Mouse (Mus musculus) CH12.LX (cell line): Measurements from ENCODE around the gene Thap7.

Experiments
- BHLHE40 ChIP-seq: IDR thresholded peaks from 2 replicates; pipeline ENCODE4 v1.6.1; 2011; ENCODE audit warnings: mild to moderate bottlenecking, low read depth, low read length, improper control_type of control experiment
- CTCF ChIP-seq, 2 experiments: IDR thresholded peaks in 1 of 2; conservative IDR thresholded peaks in 1 of 2; 2 replicates each; pipeline ENCODE4 v1.5.1; 2011 to 2012; ENCODE audit warnings: low read depth in 2 of 2, low read length in 2 of 2, improper control_type of control experiment in 1 of 2, inconsistent platforms in 1 of 2, mild to moderate bottlenecking in 1 of 2, moderate library complexity in 1 of 2
- E2F4 ChIP-seq: IDR thresholded peaks from 2 replicates; pipeline ENCODE4 v1.6.1; 2011; ENCODE audit warnings: low read depth, low read length, improper control_type of control experiment; ENCODE audit not compliant: insufficient replicate concordance
- JUND ChIP-seq: conservative IDR thresholded peaks from 2 replicates; pipeline ENCODE4 v1.6.1; 2011; ENCODE audit warnings: low read depth, low read length, improper control_type of control experiment
- KAT2A ChIP-seq: IDR thresholded peaks from 2 replicates; pipeline ENCODE4 v1.6.1; 2012; ENCODE audit warnings: low read length, improper control_type of control experiment, inconsistent platforms; ENCODE audit not compliant: insufficient replicate concordance
- MAX ChIP-seq: IDR thresholded peaks from 2 replicates; pipeline ENCODE4 v1.6.1; 2011; ENCODE audit warnings: low read length, improper control_type of control experiment
- MXI1 ChIP-seq: IDR thresholded peaks from 2 replicates; pipeline ENCODE4 v1.6.1; 2011; ENCODE audit warnings: mild to moderate bottlenecking, low read depth, low read length, improper control_type of control experiment
- POLR2A ChIP-seq: IDR thresholded peaks from 2 replicates; pipeline ENCODE4 v1.6.1; 2011; ENCODE audit warnings: low read depth, mild to moderate bottlenecking, improper control_type of control experiment, low read length
- RAD21 ChIP-seq: IDR thresholded peaks from 2 replicates; pipeline ENCODE4 v1.6.1; 2011; ENCODE audit warnings: low read depth, mild to moderate bottlenecking, low read length, improper control_type of control experiment, moderate library complexity
- RCOR1 ChIP-seq: conservative IDR thresholded peaks from 2 replicates; pipeline ENCODE4 v1.6.1; 2012; ENCODE audit warnings: low read depth, mild to moderate bottlenecking, inconsistent platforms, low read length, improper control_type of control experiment
- TCF12 ChIP-seq: IDR thresholded peaks from 2 replicates; pipeline ENCODE4 v1.6.1; 2014; ENCODE audit warnings: low read depth, mild to moderate bottlenecking, inconsistent platforms, low read length, improper control_type of control experiment
- USF1 ChIP-seq: IDR thresholded peaks from 2 replicates; pipeline ENCODE4 v1.6.1; 2014; ENCODE audit warnings: low read depth, mild to moderate bottlenecking, inconsistent platforms, low read length, improper control_type of control experiment
- ZKSCAN1 ChIP-seq: IDR thresholded peaks from 2 replicates; pipeline ENCODE4 v1.6.1; 2012; ENCODE audit warnings: low read depth, inconsistent platforms, low read length, improper control_type of control experiment, borderline replicate concordance

DNA sequence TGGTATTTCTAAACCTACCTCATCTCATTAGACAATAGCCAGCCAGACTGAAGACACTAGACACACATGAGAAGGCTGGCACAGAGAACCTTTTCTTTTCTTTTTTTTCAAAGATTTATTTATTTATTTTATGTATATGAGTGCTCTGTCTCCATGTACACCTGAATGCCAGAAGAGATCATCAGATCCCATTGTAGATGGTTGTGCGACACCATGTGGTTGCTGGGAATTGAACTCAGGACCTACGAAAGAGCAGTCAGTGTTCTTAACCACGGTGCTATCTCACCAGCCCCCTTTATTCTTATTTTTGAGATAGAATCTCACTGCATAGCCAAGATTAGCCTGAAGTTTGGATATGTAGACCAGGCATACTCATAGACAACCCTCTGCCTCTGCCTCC lies 5.6 kb upstream of the Thap7 start:
- TF ChIP-seq ZKSCAN1 (no peak), USF1 (no peak), RCOR1 (no peak), CTCF (conservative IDR thresholded peaks at IDR 0.05 in 1 of 2, IDR thresholded peaks at IDR 0.05 in 1 of 2; ENCODE audit: low read depth in 2 of 2, low read length in 2 of 2) (no peak), E2F4 (no peak), POLR2A (no peak), MAX (no peak), JUND (no peak), KAT2A (no peak), RAD21 (no peak), TCF12 (no peak), MXI1 (no peak), BHLHE40 (no peak)
